Mouse (Mus musculus): ENCODE measurements around the gene Sp4. TPM values are rescaled to one million over a fixed set of nuclear protein-coding genes. Genes with fewer than 3 reads are reported as not detected.
A peak's percentile ranks its signal among the peaks of the same experiment; 100 is the strongest.

Sp4 gene
- 10 to 100 TPM; 22.0 to 28.9 TPM for total RNA-seq (2021)
- long read RNA-seq, partial matches to known transcripts, result 0 of 1 reads
- long read RNA-seq, other reads (novel, unspliced or antisense), result 1 of 1 reads

DNA sequence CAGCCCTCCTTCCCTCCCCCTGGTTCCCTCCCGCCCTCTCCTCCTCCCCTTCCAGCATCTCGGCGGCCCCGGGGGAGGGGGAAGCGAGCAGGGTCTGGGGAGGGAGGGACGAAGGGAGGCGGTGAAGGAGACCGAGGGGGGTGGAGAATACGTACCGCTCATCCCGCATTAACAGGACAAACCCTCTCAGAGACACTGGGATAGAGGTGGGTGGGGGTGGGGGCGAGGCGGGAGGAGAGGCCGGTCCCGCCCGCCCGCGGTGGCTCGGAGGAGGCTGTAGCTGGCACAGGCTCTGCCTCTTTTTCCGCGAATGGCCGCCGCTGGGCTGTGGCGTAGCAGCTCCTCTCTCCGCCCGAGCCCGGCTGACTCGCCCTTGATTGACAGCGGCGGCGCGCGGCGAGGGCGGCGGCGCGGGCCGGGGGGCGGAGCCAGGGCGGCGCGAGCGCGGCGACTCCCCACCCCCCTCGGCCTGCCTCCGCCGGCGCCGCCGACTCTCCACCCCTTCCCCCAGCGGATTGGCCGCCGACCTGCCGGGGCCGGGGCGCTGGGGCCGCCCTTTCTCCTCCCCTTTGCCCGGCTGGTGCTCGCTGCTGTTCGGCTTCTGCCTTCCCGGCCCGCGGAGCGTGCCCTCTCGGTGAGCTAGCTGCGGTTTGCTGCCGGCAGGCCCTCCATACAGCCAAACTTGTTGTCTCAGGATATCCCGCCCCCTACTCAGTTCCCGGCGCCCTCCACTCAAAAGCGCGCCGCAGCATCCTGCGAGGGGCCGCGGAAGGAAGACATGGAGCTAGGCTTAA is at the start of gene Sp4:
Gene Sp4 (minus strand): TSS at position 369 of the 794 bp plus-strand sequence.
- DNase-seq (ENCODE audit: low spot score in 2 of 2), result peak; percentile 89 to 90

DNA sequence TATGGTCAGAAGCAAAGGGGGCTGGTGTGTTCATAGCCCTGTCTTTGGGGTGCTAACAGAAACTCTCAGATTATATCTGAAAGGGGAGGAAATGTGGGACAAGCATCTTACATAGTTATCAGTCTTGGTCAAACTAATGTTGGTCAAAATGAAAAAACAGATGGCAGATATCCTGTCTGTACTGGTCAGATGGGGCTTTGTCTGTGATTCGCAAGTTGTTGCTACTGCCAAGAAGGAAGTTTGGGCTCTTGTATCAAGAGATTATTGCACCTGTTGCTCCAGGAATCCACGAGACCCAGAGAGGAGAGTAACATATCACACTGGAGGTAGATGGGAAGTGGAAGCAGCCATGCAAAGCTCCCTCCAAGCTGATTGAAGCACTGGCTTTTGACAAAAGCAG is 37.9 kb upstream of the Sp4 start:
- no peak for DNase-seq (ENCODE audit: low spot score in 2 of 2)

DNA sequence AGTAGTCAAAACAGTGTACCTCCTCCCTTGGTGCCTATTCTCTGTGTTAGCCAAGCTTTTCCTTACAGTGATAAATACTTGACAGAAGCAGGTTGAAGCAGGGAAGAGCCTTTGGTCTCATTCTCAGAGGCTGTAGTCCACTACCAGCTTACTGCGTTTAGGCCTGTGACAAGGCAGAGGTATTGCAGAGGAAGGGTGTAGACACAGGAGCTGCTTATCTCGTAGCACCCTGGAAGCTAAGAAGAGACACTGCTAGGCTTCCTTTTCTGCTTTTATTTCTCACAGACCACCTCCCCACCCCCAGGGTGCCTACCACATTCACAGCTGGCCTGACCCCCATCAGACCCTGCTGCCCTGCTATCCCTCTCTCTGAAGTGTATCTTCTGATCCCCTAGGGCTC is 37.0 kb upstream of the Sp4 start:
- DNase-seq (ENCODE audit: low spot score in 2 of 2), result no peak

DNA sequence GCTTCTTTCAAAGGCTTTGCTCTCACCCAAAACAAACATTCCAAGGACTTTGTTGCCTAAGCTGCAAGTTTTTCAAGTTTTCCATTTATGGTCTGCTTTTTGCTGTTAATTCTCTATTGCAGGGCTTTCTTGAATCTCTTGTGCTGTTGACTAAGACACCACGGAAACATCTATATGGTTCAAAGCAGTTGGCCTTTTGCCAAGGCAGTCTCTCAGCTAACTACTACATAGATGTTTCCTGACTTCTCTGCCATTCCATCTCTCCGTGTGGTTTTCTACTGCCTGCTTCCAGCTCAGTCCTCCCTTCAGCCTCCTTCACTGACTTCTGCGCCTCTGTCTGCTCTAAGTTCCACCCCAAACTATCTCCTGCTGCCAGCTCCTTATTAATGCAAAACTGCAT is 36.1 kb upstream of the Sp4 start:
- DNase-seq (ENCODE audit: low spot score in 2 of 2), result no peak

DNA sequence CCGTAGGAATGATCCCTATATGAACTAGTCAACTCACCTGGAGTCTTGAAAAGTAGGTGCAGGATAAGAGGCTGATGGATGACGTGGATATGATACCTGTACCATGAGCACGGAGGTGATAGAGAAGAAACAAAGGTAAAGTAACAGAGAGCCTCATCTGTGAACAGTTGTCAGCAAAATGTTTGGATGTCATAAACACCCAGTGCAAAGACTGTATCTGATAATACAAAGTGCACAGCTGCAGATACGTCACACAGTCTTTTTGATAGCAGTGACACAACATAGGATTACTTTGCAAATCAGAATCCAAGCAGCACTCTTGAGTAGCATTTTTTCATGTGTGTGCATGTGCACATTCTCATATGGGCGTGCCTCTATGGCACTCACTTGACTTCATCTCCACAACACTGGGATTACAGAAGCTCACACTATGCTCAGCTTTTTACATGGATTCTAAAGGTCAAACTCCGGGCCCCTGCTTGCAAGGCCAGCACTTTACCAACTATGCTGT is 27.6 kb upstream of the Sp4 start:
- DNase-seq (ENCODE audit: low spot score in 2 of 2), result no peak

DNA sequence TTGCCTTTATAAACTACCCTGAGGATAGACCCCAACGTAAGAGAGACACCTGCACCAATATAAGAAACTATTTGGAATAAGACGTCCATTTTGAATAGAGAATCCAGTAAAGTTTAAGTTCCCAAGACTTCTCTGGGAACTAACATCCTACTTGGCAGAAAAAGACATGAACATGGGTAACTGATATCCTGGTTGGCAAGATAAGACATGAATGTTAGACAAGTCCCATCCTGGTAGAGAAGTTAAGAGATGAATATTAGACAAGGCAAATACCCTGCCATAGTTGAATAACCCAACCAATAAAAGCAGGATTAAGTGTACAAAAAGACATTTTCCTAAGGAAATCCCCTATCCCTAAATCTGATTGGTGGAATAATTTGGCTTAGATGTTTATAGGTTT is 26.3 kb upstream of the Sp4 start:
- DNase-seq (ENCODE audit: low spot score in 2 of 2), result no peak

DNA sequence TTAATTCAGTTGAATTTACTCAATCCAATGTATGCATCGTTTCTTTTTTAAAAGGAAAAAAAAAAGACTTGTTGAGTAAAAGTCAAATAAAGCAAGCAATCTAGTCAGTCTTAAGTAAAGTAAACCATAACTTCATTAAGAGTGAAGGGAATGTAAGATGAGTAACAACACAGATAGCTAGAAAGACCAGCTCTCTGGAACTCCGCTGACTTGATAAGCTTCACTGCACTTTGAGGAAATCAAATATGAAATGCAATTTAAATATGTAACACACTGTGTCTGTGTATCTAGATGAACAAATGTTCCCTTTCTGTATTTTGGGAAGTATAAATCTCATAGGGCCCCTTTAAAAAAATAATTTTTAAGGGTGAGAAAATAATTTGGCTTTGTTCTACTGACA is 24.9 kb upstream of the Sp4 start:
- DNase-seq (ENCODE audit: low spot score in 2 of 2), result no peak

DNA sequence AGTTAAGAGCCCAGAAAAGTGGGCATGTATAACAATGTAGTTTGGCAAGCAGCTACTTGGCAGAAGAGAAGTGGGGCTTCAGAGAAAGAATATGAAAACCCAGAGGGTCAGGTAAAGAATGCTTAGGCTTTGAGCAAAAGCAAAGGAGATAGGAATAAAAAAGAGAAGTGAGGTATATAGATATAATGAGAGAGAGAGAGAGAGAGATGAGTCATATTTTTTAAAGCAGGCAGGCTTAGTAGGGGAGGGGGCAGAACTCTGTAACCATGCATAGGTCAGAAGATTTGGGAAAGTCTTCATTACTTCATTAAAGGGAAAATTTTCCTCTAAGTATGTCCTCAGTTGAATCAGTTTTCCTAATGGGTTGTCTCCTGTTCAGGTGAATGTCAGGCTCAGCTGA is 18.8 kb upstream of the Sp4 start:
- no peak for DNase-seq (ENCODE audit: low spot score in 2 of 2)

DNA sequence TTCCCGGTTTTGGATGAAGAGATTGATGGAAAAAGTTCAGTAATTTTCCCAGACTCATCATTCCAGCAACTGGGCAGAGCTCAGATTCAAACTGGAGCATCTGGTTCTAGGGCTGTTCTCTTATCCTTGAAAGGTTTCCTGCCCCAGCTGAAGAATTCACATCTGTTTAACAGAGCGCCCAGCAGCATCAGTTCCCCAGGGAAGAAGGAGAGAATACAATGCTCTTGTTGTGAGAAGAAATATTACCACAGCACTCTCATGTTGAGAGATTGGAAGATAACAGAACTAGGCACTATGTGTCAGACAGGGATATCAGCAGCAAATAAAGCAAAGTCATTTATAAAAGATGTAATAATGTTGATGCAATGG is 13.2 kb upstream of the Sp4 start:
- DNase-seq (ENCODE audit: low spot score in 2 of 2), result no peak

DNA sequence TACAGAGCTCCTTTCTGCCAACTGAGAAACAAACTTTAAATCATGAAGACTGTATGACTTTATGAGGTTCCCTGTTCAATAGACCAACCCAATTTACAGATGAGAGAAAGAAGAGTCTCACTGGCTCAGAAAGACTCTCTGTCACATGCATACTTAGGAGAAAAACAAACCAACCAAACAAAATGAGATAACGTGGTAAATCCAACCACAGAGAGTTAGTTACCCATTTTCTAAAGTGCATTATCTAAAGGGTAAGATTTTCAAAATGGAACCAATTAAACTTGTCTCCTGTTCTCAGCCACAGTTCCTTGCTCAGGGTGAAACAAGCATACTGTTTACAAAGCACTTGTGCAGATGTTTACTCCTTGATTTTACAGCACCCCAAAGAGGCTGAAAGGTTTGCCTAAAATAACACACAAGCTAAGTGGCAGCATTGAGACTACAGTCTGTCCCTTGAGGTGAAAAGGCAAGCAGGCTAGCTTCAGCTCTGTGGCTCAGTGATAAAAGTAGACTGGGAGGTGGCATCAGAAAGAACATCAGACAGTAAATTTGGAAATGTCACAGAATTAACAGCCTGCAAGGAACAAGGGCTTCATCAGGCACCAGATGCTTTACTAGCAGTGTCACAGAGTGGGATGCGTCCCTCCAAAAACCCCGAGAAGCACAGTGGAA is 12.7 kb upstream of the Sp4 start:
- no peak for DNase-seq (ENCODE audit: low spot score in 2 of 2)

DNA sequence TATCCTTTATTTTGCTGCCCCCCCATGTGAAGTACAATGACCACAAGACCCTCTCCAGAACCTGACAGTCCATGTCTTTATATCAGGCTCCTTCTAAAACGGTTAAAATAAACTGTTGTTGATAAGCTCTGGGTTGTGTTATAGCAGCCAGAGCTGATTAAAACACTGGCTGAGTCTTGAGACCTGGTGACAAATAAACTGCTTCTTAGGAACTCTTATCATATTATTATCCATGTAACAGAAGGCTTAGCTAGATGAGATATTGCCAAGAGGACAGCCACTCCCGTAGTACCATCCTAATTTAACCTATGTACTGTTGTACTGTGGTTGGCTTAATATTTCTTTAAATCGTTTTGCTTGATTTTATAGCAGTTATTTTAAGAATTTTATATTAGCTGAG is 2.3 kb upstream of the Sp4 start:
- DNase-seq (ENCODE audit: low spot score in 2 of 2), result no peak

DNA sequence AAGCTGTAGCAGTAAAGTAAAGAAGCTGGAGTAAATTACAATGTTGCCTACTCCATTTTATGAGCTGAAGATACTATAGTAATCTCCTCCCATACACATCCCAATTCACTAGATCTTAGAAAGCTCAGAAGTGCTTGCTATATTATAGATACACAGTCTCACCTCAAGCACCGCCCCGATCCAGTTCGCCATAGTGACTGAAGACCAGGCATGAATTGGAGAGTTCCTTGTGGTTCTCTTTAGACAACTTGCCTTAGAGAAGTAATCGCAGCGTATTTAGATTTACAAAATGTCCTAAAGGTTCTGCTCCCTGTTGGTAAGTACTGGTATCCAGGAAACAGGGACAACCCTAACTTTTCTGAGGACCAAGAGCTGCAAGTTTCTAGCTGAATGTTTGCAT is 1.8 kb upstream of the Sp4 start:
- DNase-seq (ENCODE audit: low spot score in 2 of 2), result no peak

DNA sequence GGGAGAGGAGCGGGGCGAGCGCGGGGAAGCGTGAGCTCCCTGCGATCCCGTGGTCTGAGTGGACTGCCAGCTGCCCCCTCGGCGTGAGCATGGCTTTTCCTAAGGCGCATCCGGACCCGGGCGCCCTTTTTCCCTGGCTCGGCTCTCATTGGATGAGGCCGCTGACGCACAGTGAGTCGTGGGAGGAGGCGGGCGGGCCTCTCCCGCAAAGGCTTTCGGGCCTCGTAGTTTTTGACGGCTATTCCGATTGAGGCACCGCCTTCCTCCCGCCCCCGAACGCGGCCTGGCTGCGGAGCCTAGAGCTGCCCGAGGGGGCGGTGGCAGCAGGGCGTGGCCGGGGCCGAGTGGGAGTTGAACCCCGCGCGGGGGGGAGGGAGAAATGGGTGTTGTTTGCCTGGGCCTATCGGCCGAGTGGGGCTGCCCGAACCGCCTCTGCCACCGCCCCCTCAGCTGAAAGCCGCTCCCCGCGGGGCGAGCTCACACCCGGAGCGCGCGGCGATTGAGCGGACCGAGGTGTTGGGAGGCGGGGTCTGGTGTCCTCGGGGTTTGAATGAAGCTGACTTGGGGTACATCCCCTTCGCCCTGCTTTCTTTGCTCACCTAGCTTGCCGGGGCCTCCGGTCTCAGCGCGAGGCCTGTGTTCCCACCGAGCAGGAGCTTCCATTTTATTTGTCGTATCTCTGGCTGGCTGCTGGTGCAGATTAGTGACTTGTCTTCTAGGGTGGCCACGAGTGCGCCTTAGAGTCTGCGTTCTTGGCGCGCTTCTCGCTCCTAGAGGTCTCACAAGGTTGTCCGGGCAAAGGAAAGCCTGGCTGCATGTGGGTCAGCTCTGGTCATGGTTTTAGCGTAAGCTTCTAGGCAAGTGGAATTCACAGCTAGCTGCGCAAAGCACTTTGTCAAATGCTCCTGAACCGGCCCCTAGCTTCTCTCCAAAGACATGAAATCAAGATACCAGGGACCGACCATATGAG is 911 bp upstream of the Sp4 start:
- peak; percentile 97 to 99 for DNase-seq (ENCODE audit: low spot score in 2 of 2)

DNA sequence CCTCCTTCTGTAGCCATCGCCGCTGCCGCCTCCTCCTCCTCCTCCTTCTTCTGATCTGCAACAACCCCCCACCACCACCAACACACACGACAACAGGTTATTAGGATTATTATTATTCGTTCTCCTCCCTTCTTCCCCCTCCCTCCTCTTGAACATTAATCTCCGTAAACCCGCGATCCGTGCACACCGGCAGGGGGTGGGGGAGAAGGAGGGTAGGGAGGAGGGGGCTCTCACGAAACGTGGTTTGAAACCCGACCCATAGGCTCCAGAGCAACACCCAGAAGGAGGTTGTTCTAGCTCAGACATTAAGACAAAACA is 527 bp downstream of the Sp4 start:
- DNase-seq (ENCODE audit: low spot score in 2 of 2), result no peak

DNA sequence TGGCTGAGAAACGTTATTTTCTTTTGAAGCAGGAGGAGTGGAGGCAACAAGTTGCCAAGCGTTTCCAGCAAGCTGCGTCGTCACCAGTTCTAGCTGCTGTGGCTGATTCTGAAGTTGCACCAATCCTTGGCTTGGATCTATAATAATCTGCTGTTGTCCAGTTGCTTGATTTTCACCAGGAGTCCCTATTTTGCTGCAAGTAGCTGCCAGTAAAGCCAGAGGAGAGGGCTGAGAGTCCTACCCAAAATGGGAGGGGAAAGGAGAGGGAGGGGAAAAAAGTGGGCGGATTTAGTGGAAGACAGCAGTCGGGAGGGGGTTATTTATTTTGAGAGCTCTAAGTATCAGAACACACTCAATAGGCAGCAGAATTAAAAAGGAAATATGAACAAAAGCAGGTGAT is 1.3 kb downstream of the Sp4 start:
- peak; percentile 14 to 15 for DNase-seq (ENCODE audit: low spot score in 2 of 2)

DNA sequence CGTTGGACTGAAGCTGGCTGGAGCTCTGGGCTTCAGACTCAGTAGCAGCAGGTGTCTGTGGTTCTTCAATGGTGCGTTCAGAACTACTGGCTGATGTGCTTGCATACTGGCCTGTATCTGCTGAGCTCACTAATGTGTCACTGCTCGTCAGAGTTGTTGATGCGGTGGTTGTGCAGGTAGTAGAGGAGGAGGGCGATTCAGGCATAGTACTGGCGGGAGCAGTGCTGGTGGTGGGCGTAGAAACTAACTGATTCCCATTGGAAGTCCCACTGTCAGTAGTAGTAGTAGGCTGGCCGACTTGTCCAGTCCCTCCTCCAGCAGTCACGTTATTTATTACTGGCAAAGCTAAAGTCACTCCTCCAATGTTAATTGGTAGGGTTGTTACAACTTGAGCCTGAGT is 2.1 kb downstream of the Sp4 start:
- no peak for DNase-seq (ENCODE audit: low spot score in 2 of 2)

DNA sequence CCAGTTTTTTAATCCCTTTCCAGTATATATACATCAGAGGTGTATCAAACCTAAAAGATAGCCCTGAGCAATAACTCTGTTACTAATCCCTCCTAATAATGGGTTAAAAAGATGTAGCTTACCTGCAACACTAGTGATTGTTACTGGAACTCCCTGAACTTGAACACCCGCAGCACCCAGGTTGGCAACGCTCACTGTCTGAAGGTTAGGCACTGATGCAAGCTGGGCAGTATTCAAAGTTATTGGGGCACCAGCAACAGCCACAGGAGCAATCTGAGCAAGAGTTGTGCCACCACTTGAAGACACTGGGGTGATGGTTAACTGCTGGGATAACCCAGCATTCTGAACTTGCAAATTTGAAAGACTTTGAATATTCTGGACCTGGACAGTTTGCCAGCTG is 2.7 kb downstream of the Sp4 start:
- DNase-seq (ENCODE audit: low spot score in 2 of 2), result no peak

DNA sequence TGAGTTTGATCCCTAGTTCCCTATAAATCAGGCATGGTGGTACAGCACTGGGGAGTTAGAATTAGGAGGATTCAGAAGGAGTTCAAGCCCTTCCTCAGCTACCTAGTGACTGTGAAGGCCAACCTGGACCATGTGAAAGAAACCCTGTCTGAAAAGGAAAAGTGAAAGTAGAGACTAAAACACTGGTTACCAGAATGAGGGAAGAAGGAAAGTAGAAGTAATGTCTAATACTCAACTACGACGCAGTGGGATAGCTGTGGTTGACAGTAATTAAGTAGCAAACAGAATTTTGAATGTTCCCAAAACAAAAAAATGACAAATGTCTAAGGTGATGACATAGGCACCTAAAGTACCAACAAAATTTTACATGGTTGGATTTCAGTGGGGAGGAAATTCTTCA is 5.0 kb downstream of the Sp4 start:
- no peak for DNase-seq (ENCODE audit: low spot score in 2 of 2)

DNA sequence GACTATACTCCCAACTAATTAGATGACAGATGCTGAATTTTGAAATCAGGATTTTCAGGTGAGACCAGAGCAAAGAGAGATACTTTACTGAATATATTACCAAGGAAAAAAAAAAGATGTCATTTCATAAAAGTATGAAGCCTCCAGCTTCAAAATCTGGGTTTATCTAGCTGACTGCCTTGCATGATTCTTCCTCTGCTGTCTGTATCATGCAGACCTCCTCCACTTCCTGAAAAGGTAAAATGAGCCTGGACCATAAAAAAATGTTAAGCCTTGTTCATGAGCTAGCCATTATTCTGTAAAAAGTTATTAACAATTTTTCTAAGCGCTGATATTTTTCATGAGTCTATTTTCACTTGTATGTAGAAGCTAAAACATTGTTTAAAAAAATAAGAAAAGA is 5.4 kb downstream of the Sp4 start:
- no peak for DNase-seq (ENCODE audit: low spot score in 2 of 2)

DNA sequence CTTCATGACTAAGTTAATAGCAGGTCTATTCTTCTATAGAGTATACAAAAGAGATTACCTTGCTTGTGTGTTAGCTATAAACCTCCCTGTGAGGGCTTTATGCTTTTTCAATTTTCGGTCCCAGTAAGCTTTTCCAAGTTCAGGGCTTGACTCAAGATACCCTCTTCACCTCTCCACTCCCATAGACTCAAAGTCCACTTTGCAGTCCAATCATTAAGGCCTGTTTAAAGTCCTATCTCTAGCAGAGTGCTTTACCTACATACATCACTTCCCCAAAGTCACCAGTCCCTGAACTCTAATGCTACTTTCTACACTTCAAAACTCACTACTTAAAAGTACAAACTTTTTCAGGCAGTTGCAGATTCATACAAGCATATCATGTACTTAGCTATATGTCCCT is 12.3 kb downstream of the Sp4 start:
- DNase-seq (ENCODE audit: low spot score in 2 of 2), result no peak

DNA sequence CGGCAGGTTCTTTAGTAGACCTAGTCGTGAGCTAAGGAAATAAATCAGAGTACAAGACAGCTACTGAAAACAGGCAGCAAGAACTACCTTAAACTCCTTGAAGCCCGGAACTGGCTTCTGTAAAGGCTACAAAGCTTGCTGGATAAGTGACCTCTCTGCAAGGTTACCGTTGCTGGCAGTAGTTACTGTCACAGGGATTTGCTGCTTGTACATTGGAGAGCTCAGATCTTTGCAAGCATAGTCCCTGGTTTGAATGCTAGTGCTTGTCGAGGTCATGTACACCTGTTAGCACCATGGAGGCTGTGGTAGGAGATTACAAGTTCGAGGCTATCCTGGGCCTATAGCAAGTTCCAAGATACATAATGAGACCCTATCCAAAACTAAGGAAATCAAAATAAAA is 16.1 kb downstream of the Sp4 start:
- DNase-seq (ENCODE audit: low spot score in 2 of 2), result no peak

DNA sequence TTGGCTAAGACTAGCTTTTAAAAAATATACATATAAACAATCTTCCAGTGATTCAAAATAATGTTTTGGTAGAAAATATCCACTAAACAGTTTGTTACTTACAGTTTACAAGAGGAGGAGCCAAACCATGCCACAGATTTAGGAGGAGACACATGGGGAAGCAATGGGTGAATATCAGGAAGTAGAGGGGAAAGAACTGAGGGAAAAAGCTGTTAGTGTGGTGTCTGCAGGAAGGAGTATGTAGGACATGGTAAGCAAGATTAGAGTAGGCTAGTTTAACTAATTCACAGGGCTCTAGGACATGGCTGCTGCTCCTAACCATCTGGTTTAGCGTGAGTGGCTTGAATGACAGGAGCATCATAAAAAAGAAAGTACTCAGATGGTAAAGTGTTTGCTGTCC is 19.3 kb downstream of the Sp4 start:
- no peak for DNase-seq (ENCODE audit: low spot score in 2 of 2)
